Mouse (Mus musculus) left cerebral cortex, postnatal 4 days (tissue): ENCODE measurements around the gene Alox12. TPM values are rescaled to one million over a fixed set of nuclear protein-coding genes. Genes with fewer than 3 reads are reported as not detected.

Experiments
- DNase-seq: peaks from one replicate; pipeline ENCODE4 v3.0.0-alpha.2; 2022
- intact Hi-C: fragments of 180-260 bp; cut with DNase I; formaldehyde crosslinking; loops from one replicate; pipeline ENCODE4 v1.15.1; 2025
- microRNA-seq: library from miRNA; unstranded; fragments of <30 nt; microRNA quantifications from one replicate; pipeline ENCODE4 v1.2.0, GENCODE M21; 2022
- total RNA-seq, 2 experiments: library from RNA; stranded (reverse); gene quantifications; 2 replicates each; pipeline ENCODE4 v1.2.3; 2021

Alox12 gene
- total RNA-seq, 2 experiments from 2014 or later, result 0.18 to 0.40 TPM

DNA sequence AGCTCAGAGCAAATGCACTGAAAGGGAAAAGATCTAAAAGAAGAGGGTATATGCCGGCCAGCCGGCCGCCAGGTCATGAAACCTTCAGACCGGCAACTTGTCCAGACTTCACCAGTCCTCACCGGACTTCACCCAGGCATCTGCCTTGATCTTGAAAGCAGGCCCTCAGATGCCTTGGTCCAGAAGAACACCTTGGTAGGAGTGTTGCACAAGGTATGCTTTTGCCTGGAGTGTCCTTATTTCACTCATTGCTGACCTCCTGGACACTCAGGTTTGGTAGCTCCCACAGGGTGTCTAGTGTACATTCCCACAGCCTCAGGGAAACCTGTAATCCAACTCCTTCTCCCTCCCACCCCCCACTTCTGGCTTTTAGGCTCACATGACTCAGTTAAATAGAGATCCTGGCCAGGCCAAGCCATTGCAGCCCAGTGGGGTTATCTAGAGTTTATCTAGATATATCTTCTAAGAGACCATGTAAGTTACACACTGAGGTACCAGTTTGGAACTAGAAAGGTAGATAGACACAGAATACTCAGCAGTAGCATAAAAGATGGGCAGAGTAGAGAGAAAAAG lies 55.0 kb downstream of the Alox12 start:
- intact Hi-C loops, result no loop called here
- DNase-seq, result no peak

DNA sequence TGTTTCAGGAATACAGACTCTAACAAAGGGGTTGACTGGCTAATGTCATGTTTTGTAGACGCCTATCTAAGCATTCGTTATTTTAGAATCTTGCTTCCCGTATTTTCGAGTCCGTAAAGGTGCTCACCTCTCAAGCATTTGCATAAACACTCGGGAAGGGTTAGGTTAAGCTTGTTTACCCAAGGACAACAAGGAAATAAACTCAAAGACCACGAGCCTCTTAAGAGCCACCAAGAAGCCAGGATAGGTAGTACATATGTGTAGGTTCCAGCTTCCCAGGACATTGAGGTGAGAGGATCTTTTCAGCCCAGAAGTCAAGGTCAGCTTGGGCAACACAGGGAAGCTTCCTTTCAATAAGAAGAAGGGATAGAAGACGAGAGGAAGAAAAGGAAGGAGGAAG lies 56.0 kb downstream of the Alox12 start:
- no peak for DNase-seq
- intact Hi-C loops, result loop anchor here (5.0 kb wide), 1 partner anchor 127 kb away; no protein-coding TSS in a partner anchor

DNA sequence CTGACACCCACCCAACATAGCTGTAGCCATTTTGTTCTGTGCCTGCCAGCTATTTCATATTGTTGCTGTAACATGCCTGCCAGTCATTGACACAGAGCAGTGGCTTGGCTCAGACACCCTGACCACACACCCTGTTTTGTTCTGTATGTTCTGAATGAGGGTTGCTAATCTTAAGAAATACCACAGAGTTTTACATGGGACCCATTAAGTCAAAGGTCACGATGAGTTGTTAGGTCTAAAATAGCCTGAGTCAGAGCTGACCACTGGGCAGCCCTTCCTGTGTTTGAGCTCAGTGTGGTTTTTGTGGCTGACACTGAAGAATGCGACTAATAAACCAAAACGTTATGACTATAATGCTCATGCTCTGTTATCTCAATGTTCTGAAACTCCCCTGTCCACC lies 56.8 kb downstream of the Alox12 start:
- DNase-seq, result no peak
- intact Hi-C loops, result loop anchor here (5.0 kb wide), 1 partner anchor 126 kb away; no protein-coding TSS in a partner anchor

DNA sequence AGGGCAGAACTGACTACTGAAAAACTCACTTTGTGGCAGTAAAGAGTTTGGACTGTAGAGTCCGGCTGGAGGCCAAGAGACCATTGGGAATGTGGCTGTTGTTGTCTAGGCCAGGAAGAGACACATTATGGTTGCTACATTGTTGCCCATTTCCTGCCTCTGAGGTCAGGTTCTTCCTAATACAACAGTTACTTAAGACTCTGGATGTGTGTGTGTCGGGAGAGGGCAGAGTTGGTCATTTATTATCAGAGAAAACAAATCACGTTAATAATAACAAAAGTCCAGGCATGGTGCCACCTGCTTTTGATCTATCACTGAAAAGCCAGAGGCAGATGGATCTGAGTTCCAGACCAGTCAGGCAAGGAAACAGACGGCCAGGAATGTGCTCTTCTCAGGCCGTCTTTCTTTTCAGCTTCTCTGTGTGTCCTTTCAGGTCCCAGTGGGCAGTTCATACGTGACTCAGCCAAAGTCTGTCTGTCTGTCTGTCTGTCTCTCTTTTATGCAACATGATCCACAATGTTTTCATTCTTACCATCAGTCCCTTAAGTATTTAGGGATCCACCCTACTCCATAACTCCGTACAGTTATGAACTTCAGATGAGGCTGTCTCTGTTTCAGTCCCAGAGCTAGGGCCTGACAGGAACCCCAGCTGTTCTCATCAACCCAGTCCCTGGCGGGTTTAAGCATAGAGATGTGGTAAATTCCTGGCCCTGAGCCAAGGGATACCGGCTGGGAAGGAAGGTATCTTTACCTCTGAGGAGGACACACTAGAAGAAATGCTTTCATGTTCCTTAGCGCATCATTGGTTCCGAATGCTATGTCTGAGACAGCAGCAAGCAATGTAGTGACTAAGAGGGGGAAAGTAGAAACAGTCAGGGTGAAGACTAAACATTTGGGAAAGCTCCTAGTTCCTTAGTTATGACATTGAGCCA lies 61.5 kb downstream of the Alox12 start:
- DNase-seq, result no peak
- intact Hi-C loops, result no loop called here

DNA sequence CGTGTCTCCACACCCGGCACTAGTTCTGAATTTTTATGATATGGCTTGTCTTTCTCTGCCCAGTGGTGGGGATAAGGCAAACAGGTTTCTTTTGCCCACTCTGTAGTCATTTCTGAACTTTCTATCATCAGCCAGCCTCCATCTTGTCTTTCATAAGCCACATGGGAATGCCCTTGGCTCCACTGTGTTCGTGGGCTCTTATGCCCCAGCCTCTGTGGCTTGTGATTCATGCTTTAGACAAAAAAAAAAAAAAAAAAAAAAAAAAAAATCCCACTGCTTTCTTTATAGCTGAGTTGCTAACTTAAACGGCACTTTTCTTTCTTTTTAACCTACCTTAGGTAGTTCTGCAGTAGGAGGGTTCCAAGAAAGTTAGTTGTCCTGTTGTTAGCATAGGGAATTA lies 63.0 kb downstream of the Alox12 start:
- DNase-seq, result no peak
- intact Hi-C loops, result no loop called here

Small RNA genes lying within 50 kb of the gene (microRNA-seq; reads per million reads assigned to microRNA genes)
- gene Mir195a, result 1,253 reads per million, percentile 78 among the genes with 10 or more reads in this experiment
- not detected for gene Mir497
- not detected for gene Mir497b

Other genes starting within 250 kb of the Alox12 start
- gene Acadvl, start 239.9 kb downstream of the Alox12 start, total RNA-seq, result 10 to 100 TPM; 44.8 to 45.0 TPM
- 100 to 1,000 TPM; 496 to 497 TPM for gene Dlg4, start 238.4 kb downstream of the Alox12 start, total RNA-seq
- gene Asgr1, start 201.3 kb downstream of the Alox12 start, total RNA-seq, result 1 to 10 TPM; 3.7 to 3.9 TPM
- gene Asgr2, start 162.7 kb downstream of the Alox12 start, total RNA-seq, result not detected
- under 1 TPM; 0.30 to 0.95 TPM for gene Mgl2, start 125.0 kb downstream of the Alox12 start, total RNA-seq
- gene Clec10a, start 99.2 kb downstream of the Alox12 start, total RNA-seq, result 1 to 10 TPM; 1.3 to 2.9 TPM
- 10 to 100 TPM; 16.8 to 26.8 TPM for gene Slc16a11, start 42.6 kb downstream of the Alox12 start, total RNA-seq
- gene Slc16a13, start 34.3 kb downstream of the Alox12 start, total RNA-seq, result 10 to 100 TPM; 14.8 to 15.2 TPM
- 1 to 10 TPM; 9.1 to 9.3 TPM for gene Bcl6b, start 25.6 kb downstream of the Alox12 start, total RNA-seq
- gene 0610010K14Rik, start 17.4 kb downstream of the Alox12 start, total RNA-seq, result 10 to 100 TPM; 64.2 to 73.1 TPM
- 1 to 10 TPM; 8.5 to 8.6 TPM for gene Gm21988, start 15.5 kb downstream of the Alox12 start, total RNA-seq
- 100 to 1,000 TPM; 180 to 182 TPM for gene Rnasek, start 15.5 kb downstream of the Alox12 start, total RNA-seq
- under 1 TPM; 0.26 to 0.42 TPM for gene Alox12e, start 67.3 kb upstream of the Alox12 start, total RNA-seq
- gene Alox15, start 96.7 kb upstream of the Alox12 start, total RNA-seq, result not detected
- 10 to 100 TPM; 52.1 to 55.9 TPM for gene Pelp1, start 154.7 kb upstream of the Alox12 start, total RNA-seq
- 10 to 100 TPM; 76.6 to 81.3 TPM for gene Arrb2, start 177.3 kb upstream of the Alox12 start, total RNA-seq
- 10 to 100 TPM; 25.7 to 28.0 TPM for gene Med11, start 196.6 kb upstream of the Alox12 start, total RNA-seq
- gene Zmynd15, start 204.1 kb upstream of the Alox12 start, total RNA-seq, result 1 to 10 TPM; 1.2 to 3.7 TPM
- under 1 TPM; 0.68 to 0.91 TPM for gene Cxcl16, start 204.6 kb upstream of the Alox12 start, total RNA-seq
- 1 to 10 TPM in 1 of 2 experiments, not detected in 1; 1.2 TPM for gene Tm4sf5, start 249.9 kb upstream of the Alox12 start, total RNA-seq